Mouse (Mus musculus) liver, postnatal 0 days (tissue): ENCODE data around the gene Ift88.

ENCODE experiments used
- CTCF ChIP-seq: sonication (generic); IDR thresholded peaks from 2 replicates; pipeline ENCODE4 v1.5.1; 2016; ENCODE audit warnings: antibody characterized with exemption, low read depth
- EP300 ChIP-seq: IDR thresholded peaks from 2 replicates; pipeline ENCODE4 v1.6.1; 2016; ENCODE audit warnings: antibody characterized with exemption, low read depth, mild to moderate bottlenecking

DNA sequence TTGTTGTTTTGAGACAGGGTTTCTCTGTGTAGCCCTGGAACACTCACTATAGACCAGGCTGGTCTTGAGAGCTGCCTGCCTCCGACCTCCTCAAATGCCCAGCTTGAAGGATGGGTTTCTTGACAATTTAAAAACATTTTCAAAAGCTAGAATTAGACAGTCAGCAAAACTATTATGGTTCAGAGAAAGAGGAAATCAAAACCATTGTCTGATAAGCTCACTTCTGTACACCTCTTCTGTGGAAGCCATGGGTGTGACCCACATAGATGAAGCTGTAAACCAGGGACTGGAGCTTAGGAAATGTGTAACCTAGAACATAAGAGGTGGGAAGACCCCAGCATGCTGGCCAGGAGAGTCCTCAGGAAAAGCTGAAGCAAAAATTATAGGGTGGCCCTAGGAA, 133.1 kb downstream of the Ift88 start:
- TF ChIP-seq CTCF = no peak
- no peak for TF ChIP-seq EP300
